Mouse (Mus musculus): ENCODE results near the gene Slitrk5. TPM values are rescaled to one million over a fixed set of nuclear protein-coding genes. Genes with fewer than 3 reads are reported as not detected.

The Slitrk5 gene
- polyA plus RNA-seq, 1 experiment from 2014 or later, result 1.1 TPM

- Histone ChIP-seq H3K9ac (ENCODE audit: low read length) (no peak overlapping the region), H3K27ac (replicated peaks) (no peak overlapping the region), H3K4me3 (ENCODE audit: low read depth, low read length) (no peak overlapping the region), H3K36me3 (ENCODE audit: control insufficient read depth, insufficient read depth, low read length) (no peaks in the 10 kb centered on the region), H3K4me2 (replicated peaks; ENCODE audit: low read depth) (no peak overlapping the region), H3K4me1 (replicated peaks; ENCODE audit: control insufficient read depth, insufficient read depth) (no peaks in the 10 kb centered on the region), H3K9me3 (ENCODE audit: control insufficient read depth, low read length) (no peaks in the 10 kb centered on the region), H3K27me3 (ENCODE audit: control insufficient read depth, insufficient read depth, low read length) (no peaks in the 10 kb centered on the region)
- DNase-seq (ENCODE audit: low spot score) (no peak), ATAC-seq (ENCODE audit: low FRiP score, low TSS enrichment) (no peak)
- TF ChIP-seq EP300 (optimal IDR thresholded peaks at IDR 0.05), result no peak
- no peak for TF ChIP-seq CTCF (IDR thresholded peaks at IDR 0.05; ENCODE audit: low read depth)
- 73% methylated on average over 2 of the region's 2 CpGs for WGBS
Measured at GRCm38 (mm10) chr14:111729833-111730232, 54.9 kb downstream of the Slitrk5 start.
